Mouse (Mus musculus): ENCODE results near the gene Abcf1.
"Not testable (repeated sequence)": the region's sequence is repeated elsewhere in the genome, so short reads cannot be mapped to it uniquely, and the experiment has no call there.

Abcf1 gene

GRCm38 (mm10) chr17:35969418-35970389, at the start of gene Abcf1:
Abcf1 (minus strand) TSS chr17:35969761.
- peak; percentile 98 for DNase-seq (ENCODE audit: low read depth, low spot score)

GRCm38 (mm10) chr17:36018979-36019378, 49.4 kb upstream of the Abcf1 start:
- DNase-seq (ENCODE audit: low read depth, low spot score) = no peak

GRCm38 (mm10) chr17:36017046-36017445, 47.5 kb upstream of the Abcf1 start:
- no peak for DNase-seq (ENCODE audit: low read depth, low spot score)

- DNase-seq (ENCODE audit: low read depth, low spot score) = no peak
Observed at GRCm38 (mm10) chr17:36014977-36015376, 45.4 kb upstream of the Abcf1 start.

- DNase-seq (ENCODE audit: low read depth, low spot score) = not testable (repeated sequence)
Observed at GRCm38 (mm10) chr17:36004409-36004808, 34.8 kb upstream of the Abcf1 start.

- DNase-seq (ENCODE audit: low read depth, low spot score) = no peak
Observed at GRCm38 (mm10) chr17:36003331-36003730, 33.8 kb upstream of the Abcf1 start.

- DNase-seq (ENCODE audit: low read depth, low spot score) = no peak
Observed at GRCm38 (mm10) chr17:36001966-36002365, 32.4 kb upstream of the Abcf1 start.

- peak; percentile 53 for DNase-seq (ENCODE audit: low read depth, low spot score)
Observed at GRCm38 (mm10) chr17:36001121-36001897, 31.7 kb upstream of the Abcf1 start.

- DNase-seq (ENCODE audit: low read depth, low spot score) = no peak
Observed at GRCm38 (mm10) chr17:36000349-36000748, 30.8 kb upstream of the Abcf1 start.

- peak; percentile 87 for DNase-seq (ENCODE audit: low read depth, low spot score)
Observed at GRCm38 (mm10) chr17:35999356-35999755, 29.8 kb upstream of the Abcf1 start.

GRCm38 (mm10) chr17:35998545-35999305, 29.2 kb upstream of the Abcf1 start:
- DNase-seq (ENCODE audit: low read depth, low spot score) = peak; percentile 75

- DNase-seq (ENCODE audit: low read depth, low spot score) = peak; percentile 87
Observed at GRCm38 (mm10) chr17:35997713-35998510, 28.4 kb upstream of the Abcf1 start.

- DNase-seq (ENCODE audit: low read depth, low spot score) = peak; percentile 99
Observed at GRCm38 (mm10) chr17:35996949-35997348, 27.4 kb upstream of the Abcf1 start.

GRCm38 (mm10) chr17:35994879-35995240, 25.3 kb upstream of the Abcf1 start:
- DNase-seq (ENCODE audit: low read depth, low spot score) = no peak

- peak; percentile 94 for DNase-seq (ENCODE audit: low read depth, low spot score)
Observed at GRCm38 (mm10) chr17:35994175-35994878, 24.8 kb upstream of the Abcf1 start.

GRCm38 (mm10) chr17:35993675-35994074, 24.1 kb upstream of the Abcf1 start:
- peak; percentile 90 for DNase-seq (ENCODE audit: low read depth, low spot score)

GRCm38 (mm10) chr17:35991781-35992180, 22.2 kb upstream of the Abcf1 start:
- DNase-seq (ENCODE audit: low read depth, low spot score) = no peak

GRCm38 (mm10) chr17:35981776-35982175, 12.2 kb upstream of the Abcf1 start:
- DNase-seq (ENCODE audit: low read depth, low spot score) = no peak

GRCm38 (mm10) chr17:35980363-35980754, 10.8 kb upstream of the Abcf1 start:
- DNase-seq (ENCODE audit: low read depth, low spot score) = no peak
